Mouse (Mus musculus) heart, postnatal 0 days (tissue): ENCODE data around the gene Prkar2a. TPM values are rescaled to one million over a fixed set of nuclear protein-coding genes. Genes with fewer than 3 reads are reported as not detected.

ENCODE experiments used
- ATAC-seq: fragments of 200-750 bp; cut with Nextera tagmentation; 2 replicates; pipeline ENCODE4 v1.8.0; 2017; ENCODE audit warnings: low read depth, moderate number of reproducible peaks, moderate library complexity; ENCODE audit not compliant: insufficient read depth
- DNase-seq: peaks from one replicate; pipeline ENCODE4 v3.0.0-alpha.2; 2016; ENCODE audit warnings: low spot score
- H3K27ac ChIP-seq: fragments of 300-500 bp; sonication (generic); 2 replicates; pipeline ENCODE4 v1.5.1; 2014; ENCODE audit warnings: low read depth, mild to moderate bottlenecking
- H3K27me3 ChIP-seq: fragments of 300-500 bp; sonication (generic); 2 replicates; pipeline ENCODE4 v1.6.1; 2014; ENCODE audit warnings: low read length, mixed read lengths; ENCODE audit not compliant: control insufficient read depth, insufficient read depth
- H3K36me3 ChIP-seq: fragments of 300-500 bp; sonication (generic); replicated peaks from 2 replicates; pipeline ENCODE4 v1.6.1; 2014; ENCODE audit warnings: low read length, mixed read lengths; ENCODE audit not compliant: control insufficient read depth, insufficient read depth
- H3K4me1 ChIP-seq: fragments of 300-500 bp; sonication (generic); 2 replicates; pipeline ENCODE4 v1.6.1; 2014; ENCODE audit warnings: antibody characterized with exemption; ENCODE audit not compliant: control insufficient read depth, insufficient read depth
- H3K4me2 ChIP-seq: fragments of 300-500 bp; sonication (generic); 2 replicates; pipeline ENCODE4 v1.6.1; 2014; ENCODE audit warnings: low read depth, mild to moderate bottlenecking, low read length, moderate library complexity
- H3K4me3 ChIP-seq: fragments of 300-500 bp; sonication (generic); 2 replicates; pipeline ENCODE4 v1.5.1; 2014; ENCODE audit warnings: low read depth, low read length
- H3K9ac ChIP-seq: fragments of 300-500 bp; sonication (generic); replicated peaks from 2 replicates; pipeline ENCODE4 v1.6.1; 2014; ENCODE audit warnings: low read depth, low read length, mixed read lengths
- H3K9me3 ChIP-seq: fragments of 300-500 bp; sonication (generic); replicated peaks from 2 replicates; pipeline ENCODE4 v1.6.1; 2016; ENCODE audit warnings: low read length; ENCODE audit not compliant: control insufficient read depth
- CTCF ChIP-seq: IDR thresholded peaks from 2 replicates; pipeline ENCODE4 v1.5.1; 2016; ENCODE audit warnings: antibody characterized with exemption, control low read depth, low read depth
- EP300 ChIP-seq: IDR thresholded peaks from 2 replicates; pipeline ENCODE4 v1.6.1; 2016; ENCODE audit warnings: antibody characterized with exemption, low read depth
- WGBS: fragments of 180-500 bp; shearing (Covaris S2); extraction: QIAGEN DNeasy Blood & Tissue Kit; methylation state at CpG from one replicate; pipeline ENCODE4 v1.1.7; 2014; 5-methylcytosine and 5-hydroxymethylcytosine counted together
- polyA plus RNA-seq: library from polyadenylated mRNA; unstranded; fragments of >200 nt; fragmentation: Nextera tagmentation; extraction: Ambion mirVana; gene quantifications from 2 replicates; pipeline ENCODE4 v1.2.1, GENCODE M21; 2015
- total RNA-seq: library from RNA; depleted of rRNA; stranded (reverse); fragments of >200 nt; gene quantifications from 2 replicates; pipeline ENCODE4 v1.2.3, GENCODE M21; 2014; ENCODE audit warnings: low replicate concordance

Prkar2a gene
- total and polyA plus RNA-seq, 2 experiments from 2014 or later: 20.7 to 48.2 TPM

DNA sequence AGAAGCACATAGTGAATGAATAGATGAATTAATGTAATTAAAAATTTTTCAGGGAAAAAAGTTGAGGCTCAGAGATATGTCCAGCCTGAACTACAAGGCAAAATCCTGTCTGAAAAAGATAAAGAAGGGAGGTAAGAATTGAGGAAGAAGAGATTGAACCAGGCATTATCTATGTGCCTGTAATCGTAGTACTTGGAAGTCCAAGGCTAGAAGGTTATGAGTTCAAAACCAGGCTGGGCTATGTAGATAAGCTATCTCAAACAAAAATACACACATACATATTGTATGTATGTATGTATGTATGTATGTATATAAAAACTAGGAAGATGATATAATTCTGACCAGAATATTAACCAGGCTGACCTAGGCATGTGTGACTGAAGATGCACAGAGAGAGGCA, 103.2 kb downstream of the Prkar2a start:
- no peak for TF ChIP-seq EP300
- no peak for TF ChIP-seq CTCF
- DNase-seq (no peak), ATAC-seq (no peak)
- Histone ChIP-seq H3K4me2 (no peak overlapping the region; the same call in 1 of the 2 replicates), H3K4me3 (no peak overlapping the region), H3K9me3 (no peaks in the 10 kb centered on the region), H3K27ac (peak overlapping the region; percentile 18; the same call in 1 of the 2 replicates), H3K36me3 (peaks cover 3% of the 10 kb centered on the region), H3K4me1 (peaks cover 58% of the 10 kb centered on the region), H3K27me3 (no peaks in the 10 kb centered on the region), H3K9ac (no peak overlapping the region)
- WGBS: 64% methylated on average over 1 of the region's 1 CpGs

DNA sequence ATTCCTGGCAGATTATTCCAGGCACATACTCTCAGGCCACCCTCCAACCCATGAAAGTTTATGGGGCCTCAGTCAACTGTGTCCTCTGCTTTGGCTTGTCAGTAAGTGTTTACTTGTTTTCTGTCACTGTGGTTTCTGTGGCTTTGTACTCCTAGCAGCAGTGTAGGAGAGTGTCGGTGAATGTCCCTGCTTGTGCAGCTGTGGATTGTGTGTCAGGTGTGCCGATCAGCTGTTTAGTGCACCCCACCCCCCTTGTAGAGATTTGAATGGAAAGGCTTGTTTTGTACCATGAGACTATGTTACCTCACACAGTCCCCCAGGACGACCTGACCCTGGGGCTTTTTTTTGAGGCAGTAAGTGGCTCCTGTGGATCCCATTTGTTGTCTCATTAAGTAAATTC, 103.6 kb downstream of the Prkar2a start:
- Histone ChIP-seq H3K9me3 (no peaks in the 10 kb centered on the region), H3K27me3 (no peaks in the 10 kb centered on the region), H3K4me1 (peaks cover 62% of the 10 kb centered on the region), H3K27ac (peak overlapping the region; percentile 18; the same call in 1 of the 2 replicates), H3K36me3 (peaks cover 7% of the 10 kb centered on the region), H3K9ac (no peak overlapping the region), H3K4me2 (no peak overlapping the region; the same call in 1 of the 2 replicates), H3K4me3 (no peak overlapping the region)
- TF ChIP-seq CTCF: no peak
- no peak for TF ChIP-seq EP300
- DNase-seq (no peak), ATAC-seq (no peak)
- WGBS: 36% methylated on average over 3 of the region's 3 CpGs

- ATAC-seq (no peak), DNase-seq (no peak)
- H3K4me1 ChIP-seq: peaks cover 46% of the 10 kb centered on the region
- no peaks in the 10 kb centered on the region for H3K9me3 ChIP-seq
- 54% methylated on average over 2 of the region's 2 CpGs for WGBS
- H3K4me2 ChIP-seq: no peak overlapping the region
- H3K27me3 ChIP-seq: no peaks in the 10 kb centered on the region
- TF ChIP-seq CTCF (no peak), EP300 (no peak)
- H3K27ac ChIP-seq: 0 out of 2 replicates have a peak overlapping the region, but pooled peaks have one; percentile 1
- H3K36me3 ChIP-seq: peaks cover 31% of the 10 kb centered on the region
- no peak overlapping the region for H3K4me3 ChIP-seq
- H3K9ac ChIP-seq: no peak overlapping the region
Observed at GRCm38 (mm10) chr9:108795281-108795680, 106.2 kb downstream of the Prkar2a start.

GRCm38 (mm10) chr9:108795762-108796161, 106.6 kb downstream of the Prkar2a start:
- no peak overlapping the region for H3K9ac ChIP-seq
- peaks cover 46% of the 10 kb centered on the region for H3K4me1 ChIP-seq
- H3K9me3 ChIP-seq: no peaks in the 10 kb centered on the region
- WGBS: 31% methylated on average over 11 of the region's 11 CpGs
- H3K36me3 ChIP-seq: peaks cover 32% of the 10 kb centered on the region
- H3K4me2 ChIP-seq: no peak overlapping the region; the same call in 1 of the 2 replicates
- H3K27me3 ChIP-seq: no peaks in the 10 kb centered on the region
- ATAC-seq (peak; percentile 37; the same call in 1 of the 2 replicates), DNase-seq (peak; percentile 53)
- peak overlapping the region; percentile 71 for H3K27ac ChIP-seq
- TF ChIP-seq CTCF: no peak
- no peak for TF ChIP-seq EP300
- H3K4me3 ChIP-seq: no peak overlapping the region

DNA sequence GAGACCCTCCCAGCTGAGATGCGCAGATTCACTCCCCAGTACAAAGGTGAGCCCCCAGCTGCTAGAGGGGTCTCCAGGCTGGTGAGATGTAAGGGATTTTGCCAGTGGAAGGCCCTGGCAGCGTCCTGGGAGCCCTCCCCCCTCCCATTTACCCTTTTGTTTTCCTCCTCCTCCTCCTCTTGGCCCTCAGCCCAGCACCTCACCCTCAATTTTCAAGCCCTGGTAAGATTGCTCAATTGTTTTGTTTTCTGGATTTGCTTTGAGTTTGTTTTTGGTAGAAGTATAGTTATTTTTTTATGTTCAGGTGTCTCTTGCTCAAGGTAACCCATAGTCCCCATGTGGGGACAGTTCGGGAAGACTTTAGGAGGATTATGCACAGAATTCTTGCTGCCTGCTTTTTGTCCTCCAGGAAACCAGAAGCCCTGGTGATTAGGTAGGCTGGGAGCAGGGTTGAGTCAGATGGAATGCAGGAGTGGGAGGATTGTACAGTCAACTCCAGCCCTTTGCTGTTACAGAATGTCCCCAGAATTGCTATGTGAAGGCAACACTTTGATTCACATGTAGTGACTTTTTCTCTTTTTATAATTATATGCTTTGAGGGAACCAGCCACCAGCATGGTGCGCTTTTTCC, 107.4 kb downstream of the Prkar2a start:
- Histone ChIP-seq H3K9me3 (no peaks in the 10 kb centered on the region), H3K4me1 (peaks cover 46% of the 10 kb centered on the region), H3K27me3 (no peaks in the 10 kb centered on the region), H3K36me3 (peaks cover 39% of the 10 kb centered on the region), H3K9ac (no peak overlapping the region), H3K4me2 (no peak overlapping the region; the same call in 1 of the 2 replicates), H3K27ac (peak overlapping the region; percentile 71), H3K4me3 (no peak overlapping the region)
- peak; percentile 61 for DNase-seq
- WGBS: 61% methylated on average over 4 of the region's 4 CpGs
- TF ChIP-seq CTCF (no peak), EP300 (no peak)
- ATAC-seq: peak; percentile 72

DNA sequence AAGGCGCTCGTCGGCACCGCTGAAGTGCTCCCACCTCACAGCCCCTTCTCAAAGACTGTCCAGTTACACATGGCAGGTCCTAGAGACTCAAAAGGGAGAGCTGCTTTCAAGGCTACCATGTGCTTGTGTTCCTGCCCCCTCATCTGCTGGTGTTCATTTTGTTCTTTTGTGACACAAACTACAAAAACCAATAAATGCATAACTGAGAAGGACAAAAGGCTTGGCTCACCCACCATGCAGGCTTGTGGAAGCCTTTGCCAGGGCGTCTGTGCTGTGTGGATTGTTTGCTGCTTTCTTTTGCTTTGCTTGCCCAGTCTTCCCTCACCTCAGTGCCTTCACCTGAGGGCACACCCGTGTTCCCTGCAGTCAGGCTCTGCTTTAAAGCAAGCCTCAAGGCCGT, 108.4 kb downstream of the Prkar2a start:
- Histone ChIP-seq H3K4me2 (no peak overlapping the region), H3K4me1 (peaks cover 42% of the 10 kb centered on the region; the same call in 1 of the 2 replicates), H3K27ac (peak overlapping the region; percentile 71; the same call in 1 of the 2 replicates), H3K36me3 (peaks cover 49% of the 10 kb centered on the region), H3K9me3 (no peaks in the 10 kb centered on the region), H3K4me3 (no peak overlapping the region), H3K27me3 (no peaks in the 10 kb centered on the region), H3K9ac (no peak overlapping the region)
- no peak for TF ChIP-seq CTCF
- no peak for TF ChIP-seq EP300
- ATAC-seq: no peak
- DNase-seq: no peak
- WGBS: 76% methylated on average over 7 of the region's 7 CpGs
